11 mouse cellular contexts compared by ENCODE assay signal in genomic region chr9:88546166-88546565, GRCm38 (mm10). TPM values are rescaled to one million over a fixed set of nuclear protein-coding genes. Genes with fewer than 3 reads are reported as not detected.
DNase-seq lines count a peak whose midpoint lies in the region; ATAC-seq lines count a peak whose summit lies in the region.
"Had no signal": no experiment of that assay in that cellular context is flagged by ENCODE, and none has a peak within 500 bp of the region (broad histone marks: within the 10 kb centered on the region; RNA-seq: fewer than 3 reads in every experiment).

No protein-coding gene starts in this region.

- no peak overlapping the region for H3K4me3 ChIP-seq in hindbrain, embryonic 14.5 days (replicated peaks; ENCODE audit: low read length)
- no peak overlapping the region for H3K4me3 ChIP-seq in hindbrain, embryonic 16.5 days (ENCODE audit: low read length)
- H3K4me3 ChIP-seq: embryonic facial prominence, embryonic 15.5 days; limb, embryonic 13.5 days; stomach, embryonic 15.5 days had no signal

- 0 out of 2 replicates have a peak, but pooled peaks cover 1% of the 10 kb centered on the region for H3K36me3 ChIP-seq in hindbrain, embryonic 14.5 days (replicated peaks; ENCODE audit: control insufficient read depth, insufficient read depth)
- H3K36me3 ChIP-seq in hindbrain, embryonic 16.5 days (ENCODE audit: control insufficient read depth, insufficient read depth, low read length) = no peaks in the 10 kb centered on the region
- H3K36me3 ChIP-seq: embryonic facial prominence, embryonic 15.5 days; limb, embryonic 13.5 days; stomach, embryonic 15.5 days had no signal

- H3K27me3 ChIP-seq in hindbrain, embryonic 14.5 days (ENCODE audit: control insufficient read depth, insufficient read depth, low read length) = no peaks in the 10 kb centered on the region
- H3K27me3 ChIP-seq in hindbrain, embryonic 16.5 days (replicated peaks; ENCODE audit: control insufficient read depth, insufficient read depth, low read length) = no peaks in the 10 kb centered on the region
- H3K27me3 ChIP-seq: embryonic facial prominence, embryonic 15.5 days; limb, embryonic 13.5 days; stomach, embryonic 15.5 days had no signal

- no peaks in the 10 kb centered on the region for H3K9me3 ChIP-seq in hindbrain, embryonic 14.5 days (ENCODE audit: control insufficient read depth, low read length)
- H3K9me3 ChIP-seq in hindbrain, embryonic 16.5 days (ENCODE audit: control insufficient read depth, low read length) = no peaks in the 10 kb centered on the region
- H3K9me3 ChIP-seq: embryonic facial prominence, embryonic 15.5 days; limb, embryonic 13.5 days; stomach, embryonic 15.5 days had no signal

- DNase-seq in hindbrain, embryonic 14.5 days (ENCODE audit: low spot score) = peak; percentile 69
- peak; percentile 84 for DNase-seq in A20 (ENCODE audit: low read depth, low spot score)
- peak; percentile 66 for DNase-seq in MEL-GATA-1-ER (ENCODE audit: extremely low read depth, low read depth)
- peak; percentile 44 to 53 for DNase-seq in cerebellum, postnatal 36 days
- peak; percentile 52 to 66 for DNase-seq in kidney, postnatal 36 days
- DNase-seq in retina, adult 2 months (ENCODE audit: low read depth, low spot score) = peak; percentile 58
- DNase-seq in yolk sac, embryonic 10.5 days (ENCODE audit: low spot score) = no peak

- H3K9ac ChIP-seq in hindbrain, embryonic 14.5 days = no peak overlapping the region
- no peak overlapping the region for H3K9ac ChIP-seq in hindbrain, embryonic 16.5 days (ENCODE audit: low read depth, low read length)
- H3K9ac ChIP-seq: embryonic facial prominence, embryonic 15.5 days; limb, embryonic 13.5 days; stomach, embryonic 15.5 days had no signal

- no peak overlapping the region for H3K4me2 ChIP-seq in hindbrain, embryonic 14.5 days (replicated peaks)
- H3K4me2 ChIP-seq in hindbrain, embryonic 16.5 days (ENCODE audit: low read length) = no peak overlapping the region
- H3K4me2 ChIP-seq: embryonic facial prominence, embryonic 15.5 days; limb, embryonic 13.5 days; stomach, embryonic 15.5 days had no signal

- peaks cover 22% of the 10 kb centered on the region for H3K4me1 ChIP-seq in hindbrain, embryonic 14.5 days (replicated peaks; ENCODE audit: control insufficient read depth, insufficient read depth, low read length)
- H3K4me1 ChIP-seq in hindbrain, embryonic 16.5 days (ENCODE audit: control insufficient read depth, insufficient read depth, low read depth, low read length) = peaks cover 19% of the 10 kb centered on the region

- ATAC-seq in hindbrain, embryonic 14.5 days (ENCODE audit: low FRiP score) = no peak
- ATAC-seq in hindbrain, embryonic 16.5 days = no peak

- H3K27ac ChIP-seq in hindbrain, embryonic 14.5 days = no peak overlapping the region
- no peak overlapping the region for H3K27ac ChIP-seq in hindbrain, embryonic 16.5 days (ENCODE audit: low read depth, low read length)
- H3K27ac ChIP-seq: embryonic facial prominence, embryonic 15.5 days; limb, embryonic 13.5 days; stomach, embryonic 15.5 days had no signal

- WGBS in hindbrain, embryonic 14.5 days = 5% methylated on average over 2 of the region's 2 CpGs
- WGBS in hindbrain, embryonic 16.5 days = 7% methylated on average over 2 of the region's 2 CpGs

RNA-seq across cellular contexts. Expression of gene Zfp949, which starts 1.7 kb away (rescaled TPM):
- polyA plus RNA-seq in hindbrain, embryonic 14.5 days (2014; fragmentation: Nextera tagmentation; extraction: Ambion mirVana) = 16.9 and 18.4 TPM in 2 replicates
- 21.4 TPM in 2 replicates for polyA plus RNA-seq in hindbrain, embryonic 16.5 days (2015; fragmentation: Nextera tagmentation; extraction: Ambion mirVana)

RNA-seq across cellular contexts. Expression of gene Trim43a, which starts 34.5 kb away (rescaled TPM):
- polyA plus RNA-seq in hindbrain, embryonic 14.5 days (2014; fragmentation: Nextera tagmentation; extraction: Ambion mirVana) = 0.10 TPM in 1 of 2 replicates, not detected in the other
- 0.19 and 0.21 TPM in 2 replicates for polyA plus RNA-seq in hindbrain, embryonic 16.5 days (2015; fragmentation: Nextera tagmentation; extraction: Ambion mirVana)
- polyA plus RNA-seq: embryonic facial prominence, embryonic 15.5 days had no signal
